Mouse (Mus musculus) cerebellum, adult 18-20 months (tissue): ENCODE measurements around the gene Apoa2.
"Not testable (repeated sequence)": the region's sequence is repeated elsewhere in the genome, so short reads cannot be mapped to it uniquely, and the experiment has no call there.

Experiments
- DNase-seq, 2 experiments: peaks; one replicate each; pipeline ENCODE4 v3.0.0; 2021

Apoa2 gene

DNA sequence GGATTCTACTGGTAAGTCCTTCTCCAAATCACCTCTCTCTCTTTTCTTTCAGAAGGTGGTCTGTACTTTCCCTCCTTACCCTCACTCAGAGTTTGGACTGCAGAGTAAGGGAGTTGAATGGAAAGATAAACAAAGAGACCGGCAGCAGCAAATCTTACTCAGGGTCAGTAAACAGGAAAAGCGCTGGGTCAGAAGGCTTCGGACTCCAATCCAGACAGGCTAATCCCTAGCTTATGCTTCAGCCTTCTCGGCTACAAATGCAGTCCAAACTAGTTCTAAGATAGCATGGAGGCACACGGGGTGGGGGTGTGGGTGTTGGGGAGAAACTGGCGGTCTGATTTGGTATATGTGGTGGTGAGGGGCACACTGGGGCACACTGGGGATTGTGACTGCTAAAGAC lies 12.6 kb downstream of the Apoa2 start:
- no peak for DNase-seq

DNA sequence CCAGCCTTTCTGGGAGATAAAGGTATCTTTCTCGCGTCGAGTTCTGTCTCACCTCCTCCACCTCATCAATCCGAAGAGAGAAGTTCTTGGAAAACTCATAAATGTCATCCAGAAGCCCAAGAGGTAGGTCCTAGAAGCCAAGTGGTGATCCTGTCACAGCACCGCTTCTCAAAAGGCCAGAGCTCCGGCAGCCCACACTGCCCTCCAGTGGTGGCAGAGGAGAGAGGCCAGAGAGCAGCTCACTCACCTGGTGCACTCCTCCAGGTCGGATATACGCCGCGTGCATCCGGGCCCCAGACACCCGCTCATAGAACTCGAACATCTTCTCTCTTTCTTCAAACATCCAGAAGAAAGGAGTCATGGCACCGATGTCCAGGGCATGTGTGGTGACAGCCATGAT lies 13.6 kb downstream of the Apoa2 start:
- DNase-seq = peak in 1 of 2 experiments; percentile 61

DNA sequence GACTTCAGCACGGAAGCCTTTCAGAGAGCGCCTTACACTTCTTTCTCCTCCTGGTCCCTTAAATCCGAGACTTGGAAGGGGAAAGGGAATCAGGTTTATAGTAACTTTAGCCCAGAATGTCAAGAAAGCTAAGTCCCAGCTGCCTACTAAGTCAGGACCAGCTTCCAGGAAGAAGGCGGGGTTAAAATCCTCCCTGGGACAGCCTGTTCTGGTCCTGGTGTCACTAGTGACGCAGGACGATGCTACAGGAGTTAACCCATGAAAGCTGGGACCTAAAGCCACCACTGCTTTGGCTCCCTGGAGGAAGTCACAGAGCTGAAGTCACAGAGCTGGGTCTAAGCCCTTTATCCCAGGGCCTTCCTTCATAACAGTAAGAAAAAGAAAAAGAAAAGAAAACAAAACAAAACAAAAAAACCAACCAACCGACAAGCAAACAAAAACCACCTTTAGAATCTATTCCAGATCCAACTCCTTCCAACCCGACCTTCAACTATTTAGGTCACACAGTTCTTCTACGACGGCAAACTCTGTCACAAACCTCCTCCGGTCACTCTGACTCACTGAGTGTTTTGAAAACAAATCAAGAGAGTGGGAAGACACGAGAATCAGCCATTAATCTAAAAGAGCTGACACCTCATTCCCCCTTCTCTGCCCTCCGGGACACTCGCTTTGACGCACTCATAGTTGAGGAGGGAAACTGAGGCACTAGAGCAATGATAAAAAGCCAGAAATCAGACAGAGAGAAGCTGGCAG lies 15.3 kb downstream of the Apoa2 start:
- DNase-seq = no peak

DNA sequence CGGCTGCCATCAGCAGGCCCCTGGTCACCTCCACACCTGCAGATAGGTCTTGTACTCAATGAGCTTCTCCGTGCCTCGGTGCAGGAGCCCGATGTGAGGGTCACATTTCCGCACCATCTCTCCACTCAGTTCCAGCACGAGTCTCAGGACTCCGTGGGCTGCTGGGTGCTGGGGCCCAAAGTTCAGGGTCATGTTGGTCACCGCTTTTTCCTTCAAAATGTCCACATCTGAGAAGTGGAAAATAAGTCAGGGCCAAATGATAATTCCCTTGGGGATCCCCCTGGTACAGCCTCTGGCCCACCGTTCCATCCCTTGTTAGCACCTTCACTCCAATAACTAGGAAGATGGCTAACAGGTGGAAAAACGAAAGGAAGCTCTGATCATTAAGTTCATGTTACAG lies 16.1 kb downstream of the Apoa2 start:
- DNase-seq = no peak

DNA sequence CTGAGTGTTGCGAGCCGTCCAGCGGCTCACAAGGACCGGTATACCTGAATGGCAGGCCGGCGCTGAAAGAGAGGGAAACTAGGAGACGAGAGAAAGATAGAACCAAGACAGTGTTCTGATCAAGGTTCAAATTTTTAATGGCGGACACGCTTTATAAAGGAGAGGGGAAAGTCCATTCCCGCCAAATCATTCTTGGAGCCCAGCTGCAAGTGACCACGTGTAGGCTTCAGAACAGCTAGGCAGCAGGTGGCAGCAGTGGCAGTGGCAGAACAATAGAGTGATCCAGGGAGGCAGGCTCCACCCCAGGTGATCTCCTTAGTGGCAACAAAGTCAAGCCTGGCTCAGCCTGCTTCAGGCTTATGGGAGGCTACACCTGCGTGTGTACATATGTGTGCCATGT lies 17.1 kb downstream of the Apoa2 start:
- DNase-seq = not testable (repeated sequence)

DNA sequence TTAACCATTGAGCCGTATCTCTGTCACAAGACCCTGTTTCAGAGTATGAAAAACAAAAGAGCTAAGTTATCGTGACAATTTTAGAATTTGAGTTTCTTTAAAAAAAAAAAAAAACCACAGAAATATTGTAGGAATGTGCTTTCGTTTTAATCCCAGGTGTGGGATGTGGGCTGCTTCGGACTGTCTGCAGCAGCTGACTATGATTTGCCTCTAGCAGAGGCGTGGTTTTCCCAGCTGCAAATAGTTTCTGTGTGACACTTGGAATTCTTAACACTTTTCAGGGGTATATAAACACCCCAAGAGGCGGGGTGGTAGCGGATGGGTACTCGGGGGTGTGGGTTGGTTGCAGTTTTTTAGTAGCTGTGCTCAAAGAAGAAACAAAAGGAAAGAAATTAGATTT lies 20.5 kb downstream of the Apoa2 start:
- no peak for DNase-seq

DNA sequence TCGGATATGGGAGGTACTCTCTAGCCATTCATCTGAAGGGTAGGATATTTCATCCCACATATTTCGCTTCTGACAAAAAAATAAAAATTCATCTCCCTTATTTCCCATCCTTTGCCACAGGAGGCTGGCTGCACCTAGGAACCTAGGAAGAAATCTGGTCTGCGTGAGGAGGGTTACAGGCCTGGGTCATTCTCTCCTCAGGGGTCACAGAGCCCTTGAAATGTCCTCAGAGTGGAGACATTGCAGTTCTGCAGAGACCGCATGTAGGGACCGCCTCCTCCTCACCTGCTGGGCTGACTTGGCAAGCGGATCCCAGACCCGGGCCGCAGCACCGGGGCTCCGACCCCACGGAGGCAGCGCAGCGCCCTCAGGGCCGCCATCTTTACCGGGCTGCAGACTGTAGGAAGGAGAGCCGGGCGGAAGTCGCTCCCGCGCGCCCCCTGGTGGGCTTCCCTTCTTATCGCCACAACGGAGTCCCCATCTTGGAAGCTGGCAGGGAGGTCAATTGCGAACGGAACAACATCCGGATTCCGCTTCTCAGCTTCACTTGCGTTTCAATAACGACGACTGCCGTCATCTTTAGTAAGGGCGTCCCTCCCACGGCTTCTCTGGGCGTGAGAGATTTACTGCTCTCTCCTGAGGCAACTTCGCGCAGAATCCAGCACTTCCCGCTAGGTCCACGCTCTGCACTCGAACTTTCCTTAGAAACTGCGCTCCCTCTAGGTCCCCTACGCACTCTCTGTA lies 22.0 kb downstream of the Apoa2 start:
- DNase-seq = peak; percentile 97 to 99

DNA sequence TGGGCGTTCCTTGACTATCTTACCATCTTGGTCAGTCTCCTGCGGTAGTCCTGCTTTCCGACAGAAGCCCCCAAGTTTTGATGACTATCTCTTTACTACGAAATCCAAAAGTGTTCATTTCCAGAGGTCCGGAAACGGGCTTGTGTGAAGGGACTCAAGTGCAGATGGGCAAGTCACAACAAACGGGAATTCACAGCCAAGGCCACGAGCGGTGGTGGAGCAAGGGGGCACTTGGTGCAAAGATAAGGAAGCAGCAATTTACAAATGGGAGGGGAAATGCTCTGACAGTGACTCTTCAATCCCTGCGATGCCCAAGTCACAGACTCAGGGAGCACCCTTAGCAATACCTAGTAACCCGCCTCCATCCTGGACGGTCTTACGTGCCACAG lies 22.6 kb downstream of the Apoa2 start:
- DNase-seq = peak in 1 of 2 experiments; percentile 24

DNA sequence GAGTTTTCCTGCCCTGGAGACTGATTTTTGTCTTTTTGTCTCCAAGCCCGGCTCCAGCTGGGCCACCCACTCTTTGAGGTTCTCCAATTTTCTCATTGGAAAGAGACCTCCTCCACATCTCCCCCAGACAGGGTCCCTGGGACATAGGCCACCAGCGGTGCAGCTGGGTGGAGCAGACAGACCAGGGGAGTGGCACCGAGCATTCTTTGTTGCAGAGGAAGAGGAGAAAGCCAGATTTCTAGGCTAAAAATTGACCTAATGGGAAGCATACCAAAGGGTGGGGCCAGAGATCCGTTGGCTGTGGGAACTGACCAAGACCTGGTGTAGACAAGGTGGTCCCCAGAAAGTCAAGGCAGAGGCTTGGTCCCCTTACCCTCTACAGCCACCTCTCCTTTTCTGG lies 23.1 kb downstream of the Apoa2 start:
- DNase-seq = no peak

DNA sequence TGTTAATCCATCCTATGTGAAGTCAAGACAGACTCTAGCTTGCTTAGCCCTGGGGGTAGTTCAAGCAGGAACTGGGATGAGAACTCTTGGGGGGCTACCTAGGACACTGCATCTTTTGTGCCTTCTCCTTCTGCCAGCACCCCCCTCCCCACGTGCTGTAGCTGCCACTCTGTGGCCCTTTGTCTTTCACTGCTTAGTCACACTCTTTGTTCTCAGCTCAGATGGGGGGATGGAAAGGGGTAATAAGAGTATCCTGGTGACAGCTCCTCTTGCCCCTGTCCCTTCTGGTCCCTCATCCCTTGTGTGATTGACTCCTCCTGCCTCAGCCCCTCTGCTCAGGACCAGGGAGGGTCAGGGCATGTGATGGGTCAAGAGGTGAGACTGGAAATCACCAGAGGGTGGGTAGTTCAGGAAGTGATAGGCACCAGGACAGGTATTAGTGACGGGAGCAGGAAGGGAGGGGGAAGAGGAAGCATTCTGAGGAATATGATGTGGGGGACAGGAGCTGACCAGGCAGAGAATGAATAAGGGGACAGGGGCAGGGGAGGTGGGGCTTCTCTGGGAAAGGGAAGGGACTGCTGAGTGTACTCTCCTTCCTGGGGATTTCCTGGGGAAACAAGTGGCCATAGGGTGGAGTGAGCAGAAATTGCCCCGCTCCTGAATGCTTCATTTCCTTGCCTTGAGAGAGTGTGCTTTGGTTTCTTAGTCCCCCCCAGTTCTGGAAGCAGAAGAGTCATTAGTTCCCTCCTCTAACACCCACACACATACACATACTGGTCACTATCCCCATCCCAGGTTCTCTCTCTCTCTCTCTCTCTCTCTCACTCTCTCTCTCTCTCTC lies 23.8 kb downstream of the Apoa2 start:
- DNase-seq = no peak

DNA sequence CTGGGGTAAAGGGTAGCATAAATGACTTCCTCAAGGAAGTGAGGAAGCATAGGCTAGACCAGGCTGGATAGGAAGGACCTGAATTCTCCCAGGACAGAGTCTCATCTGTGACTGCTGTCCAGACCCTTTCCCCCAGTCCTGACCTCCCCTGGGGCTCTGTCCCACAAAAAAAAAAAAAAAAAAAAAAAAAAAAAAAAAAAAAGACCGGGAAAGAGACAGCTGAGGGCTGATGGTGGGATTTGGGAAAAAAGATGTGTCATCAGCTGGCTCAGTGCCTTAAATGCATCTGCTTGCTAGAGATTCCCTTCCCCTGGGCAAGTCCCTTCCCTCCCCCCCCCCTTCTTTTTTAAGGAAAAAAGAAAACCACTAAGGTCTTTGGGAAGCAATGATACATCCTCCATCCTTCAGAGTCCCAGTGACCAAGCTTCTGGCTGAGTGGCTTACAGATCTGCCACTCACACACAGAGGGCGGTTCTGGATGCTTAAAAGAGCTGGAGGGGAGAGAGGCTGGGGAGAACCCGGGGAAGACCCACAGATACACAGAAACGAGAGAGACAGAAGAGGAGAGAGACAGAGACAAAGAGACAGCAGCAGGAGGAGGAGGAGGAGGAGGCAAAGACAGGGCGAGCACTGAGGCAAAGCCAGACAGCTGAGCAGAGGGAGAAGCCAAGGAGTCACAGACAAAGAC lies 25.2 kb downstream of the Apoa2 start, which contains the start of gene Adamts4:
TSS of gene Adamts4 (plus strand) at position 509 of the 688 bp plus-strand sequence.
- DNase-seq = peak; percentile 23 to 34

DNA sequence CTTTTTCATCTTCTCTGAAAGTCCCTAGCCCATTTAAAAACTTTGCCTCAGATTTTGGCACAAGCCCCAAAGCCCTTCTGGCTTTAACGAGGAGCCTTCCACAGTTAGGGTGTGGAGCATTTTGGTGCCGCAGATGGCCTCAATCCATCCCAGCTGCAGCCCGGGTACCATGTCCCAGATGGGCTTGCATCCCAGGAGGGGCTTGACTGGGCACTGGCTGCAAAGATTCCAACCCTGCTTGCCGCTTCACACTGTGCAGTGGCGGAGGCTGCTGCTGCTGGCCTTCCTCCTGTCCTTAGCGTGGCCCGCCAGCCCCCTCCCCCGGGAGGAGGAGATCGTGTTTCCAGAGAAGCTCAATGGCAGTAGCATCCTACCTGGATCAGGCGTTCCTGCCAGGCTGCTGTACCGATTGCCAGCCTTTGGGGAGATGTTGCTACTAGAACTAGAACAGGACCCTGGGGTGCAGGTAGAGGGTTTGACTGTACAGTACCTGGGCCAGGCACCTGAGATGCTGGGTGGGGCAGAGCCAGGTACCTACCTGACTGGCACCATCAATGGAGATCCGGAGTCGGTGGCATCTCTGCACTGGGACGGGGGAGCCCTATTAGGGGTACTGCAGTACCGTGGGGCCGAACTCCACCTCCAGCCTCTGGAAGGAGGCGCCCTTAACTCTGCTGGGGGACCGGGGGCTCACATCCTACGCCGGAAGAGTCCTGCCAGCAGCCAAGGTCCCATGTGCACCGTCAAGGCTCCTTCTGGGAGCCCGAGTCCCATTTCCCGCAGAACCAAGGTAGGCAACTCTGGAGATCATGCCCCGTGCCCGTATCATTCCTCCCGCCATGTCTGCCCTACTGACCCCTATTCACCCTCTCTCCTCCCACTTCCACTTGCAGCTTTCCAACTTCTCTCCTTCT lies 26.1 kb downstream of the Apoa2 start, which contains the start of gene Ndufs2:
TSS of gene Ndufs2 (minus strand) at position 709 of the 914 bp plus-strand sequence.
- DNase-seq = no peak

DNA sequence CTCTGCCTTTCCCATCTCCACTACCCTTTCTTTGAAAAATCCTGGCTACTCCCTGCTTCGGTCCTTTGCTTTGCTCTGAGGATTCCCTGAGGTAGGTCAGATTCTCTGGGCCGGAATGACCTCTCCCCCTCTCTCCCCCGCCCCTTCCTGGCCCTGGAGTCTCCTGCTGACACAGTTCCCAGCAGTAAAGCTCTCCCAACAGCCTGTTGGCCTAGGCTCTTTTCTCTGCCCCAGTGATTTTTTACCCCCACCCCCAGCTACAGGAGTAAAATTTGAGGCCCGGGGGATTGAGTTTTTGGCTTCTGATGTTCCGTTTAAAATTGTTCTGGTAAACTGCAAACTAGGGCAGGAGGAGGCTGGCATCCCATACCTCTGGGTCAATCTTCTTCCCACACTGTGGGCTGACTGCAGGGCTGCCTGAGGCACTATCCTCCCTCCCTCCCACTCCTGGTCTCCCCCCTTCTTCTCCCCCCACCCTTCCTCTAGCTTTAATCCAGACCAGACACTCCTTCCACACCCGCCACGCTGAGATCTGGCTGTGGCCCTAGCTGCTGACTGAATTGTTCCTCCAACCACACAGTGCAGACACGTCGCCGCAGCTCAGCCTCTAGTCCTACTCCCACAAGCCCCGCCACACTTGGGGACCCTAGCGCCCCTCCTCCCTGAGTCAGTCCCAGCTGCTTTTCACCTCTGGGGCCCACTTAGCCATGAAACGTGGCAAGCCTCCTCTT lies 26.9 kb downstream of the Apoa2 start:
- DNase-seq = no peak

DNA sequence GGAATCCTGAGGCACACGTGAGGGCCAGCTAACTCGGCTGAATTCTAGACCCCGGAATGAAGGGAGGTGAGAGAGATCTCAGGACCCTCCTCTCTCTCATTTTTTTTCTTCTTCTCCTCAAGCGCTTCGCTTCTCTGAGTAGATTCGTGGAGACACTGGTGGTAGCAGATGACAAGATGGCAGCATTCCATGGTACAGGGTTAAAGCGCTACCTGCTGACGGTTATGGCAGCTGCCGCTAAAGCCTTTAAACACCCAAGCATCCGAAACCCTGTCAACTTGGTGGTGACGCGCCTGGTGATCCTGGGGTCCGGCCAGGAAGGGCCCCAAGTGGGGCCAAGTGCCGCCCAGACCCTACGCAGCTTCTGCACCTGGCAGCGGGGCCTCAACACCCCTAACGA lies 27.6 kb downstream of the Apoa2 start:
- DNase-seq = no peak

DNA sequence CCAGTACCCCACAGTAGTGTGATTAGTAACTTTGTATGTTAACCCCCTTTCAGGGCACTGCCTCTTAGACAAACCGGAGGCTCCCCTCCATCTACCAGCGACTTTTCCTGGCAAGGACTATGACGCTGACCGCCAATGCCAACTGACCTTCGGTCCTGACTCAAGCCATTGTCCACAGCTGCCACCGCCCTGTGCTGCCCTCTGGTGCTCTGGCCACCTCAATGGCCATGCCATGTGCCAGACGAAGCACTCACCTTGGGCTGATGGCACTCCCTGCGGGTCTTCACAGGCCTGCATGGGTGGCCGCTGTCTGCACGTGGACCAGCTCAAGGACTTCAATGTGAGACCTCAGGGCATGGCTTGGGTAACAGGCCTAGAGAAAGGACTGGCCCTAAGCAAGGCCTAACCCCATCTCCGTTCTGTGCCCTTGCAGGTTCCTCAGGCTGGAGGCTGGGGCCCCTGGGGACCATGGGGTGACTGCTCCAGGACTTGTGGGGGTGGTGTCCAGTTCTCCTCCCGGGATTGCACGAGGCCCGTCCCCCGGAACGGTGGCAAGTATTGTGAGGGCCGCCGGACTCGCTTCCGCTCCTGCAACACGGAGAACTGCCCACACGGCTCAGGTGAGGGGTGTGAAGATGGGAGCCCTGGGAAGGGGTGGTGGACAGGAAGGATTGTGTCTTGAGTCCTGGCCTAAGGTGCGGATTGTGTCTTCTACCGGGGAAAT lies 31.4 kb downstream of the Apoa2 start:
- DNase-seq = no peak

DNA sequence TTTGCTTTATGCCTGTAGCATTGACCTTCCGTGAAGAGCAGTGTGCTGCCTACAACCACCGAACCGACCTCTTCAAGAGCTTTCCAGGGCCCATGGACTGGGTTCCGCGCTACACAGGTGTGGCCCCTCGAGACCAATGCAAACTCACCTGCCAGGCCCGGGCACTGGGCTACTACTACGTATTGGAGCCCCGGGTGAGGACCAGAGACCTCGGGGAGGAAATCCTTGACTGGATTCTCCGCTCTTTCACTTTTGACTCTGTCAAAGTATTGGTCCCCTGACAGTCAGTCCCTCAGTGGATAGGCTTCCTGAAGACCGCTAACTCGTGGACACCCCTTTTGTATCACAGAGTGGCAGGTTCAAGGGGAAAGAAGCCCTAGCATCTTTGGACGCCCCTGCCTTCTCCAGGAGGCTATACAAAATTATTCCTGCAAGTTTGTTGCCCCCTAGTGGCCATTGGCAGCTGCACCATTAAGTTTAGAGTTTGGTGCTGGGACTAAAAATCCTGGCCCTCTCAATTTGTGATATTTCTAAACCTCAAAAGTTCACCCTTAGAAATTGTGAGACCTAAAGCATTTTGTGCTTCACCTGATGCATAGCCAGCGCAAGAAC lies 32.2 kb downstream of the Apoa2 start:
- peak; percentile 64 to 67 for DNase-seq

DNA sequence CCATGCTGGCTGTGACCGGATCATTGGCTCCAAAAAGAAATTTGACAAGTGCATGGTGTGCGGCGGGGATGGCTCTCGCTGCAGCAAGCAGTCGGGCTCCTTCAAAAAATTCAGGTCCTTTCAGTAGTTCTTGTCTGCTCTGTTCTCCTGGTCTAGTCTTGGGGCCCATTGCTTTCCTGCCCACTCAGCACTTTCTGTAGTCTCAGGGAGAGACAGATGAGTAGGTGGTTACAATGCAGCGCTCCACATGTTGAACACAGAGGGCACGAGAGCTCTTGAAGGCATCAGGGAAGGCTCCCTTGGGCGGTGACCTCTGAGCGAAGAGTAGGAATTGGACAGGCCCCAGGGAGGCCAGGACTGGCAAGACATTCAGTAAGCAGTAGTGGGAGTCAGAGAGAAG lies 32.9 kb downstream of the Apoa2 start:
- no peak for DNase-seq

DNA sequence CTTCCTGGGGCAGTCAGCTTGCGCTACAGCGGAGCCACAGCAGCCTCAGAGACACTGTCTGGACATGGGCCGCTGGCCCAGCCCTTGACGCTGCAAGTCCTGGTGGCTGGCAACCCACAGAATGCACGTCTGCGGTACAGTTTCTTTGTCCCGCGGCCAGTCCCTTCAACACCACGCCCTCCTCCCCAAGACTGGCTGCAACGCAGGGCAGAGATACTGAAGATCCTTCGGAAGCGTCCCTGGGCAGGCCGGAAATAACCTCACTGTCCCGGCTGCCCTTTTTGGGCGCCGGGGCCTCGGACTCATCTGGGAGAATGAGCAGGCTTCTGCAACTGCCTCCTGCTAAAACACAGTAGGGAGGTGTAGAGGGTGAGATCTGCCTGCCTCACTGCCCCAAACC lies 34.1 kb downstream of the Apoa2 start:
- DNase-seq = no peak

DNA sequence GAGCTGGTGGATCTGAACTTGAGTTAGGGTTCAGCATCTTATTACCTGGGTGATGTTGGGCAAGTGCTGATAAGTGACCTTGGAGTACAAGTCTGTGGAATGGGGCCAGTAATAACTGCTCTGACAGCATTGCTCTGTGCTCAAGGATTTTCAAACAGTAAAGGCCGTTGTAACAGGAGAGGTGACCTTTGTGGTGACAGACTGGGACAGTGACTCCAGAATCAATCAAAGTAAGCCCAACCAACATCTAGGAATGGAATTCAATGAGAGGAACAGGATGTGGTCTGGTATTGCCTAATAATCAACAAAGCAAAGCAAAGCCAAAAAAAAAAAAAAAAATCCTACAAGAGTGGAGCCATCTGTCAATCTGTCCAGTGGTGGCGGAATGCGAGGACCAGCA lies 35.5 kb downstream of the Apoa2 start:
- DNase-seq = no peak
